Mouse (Mus musculus) lung, embryonic 16.5 days (tissue): ENCODE results near the gene Nudt5. TPM values are rescaled to one million over a fixed set of nuclear protein-coding genes. Genes with fewer than 3 reads are reported as not detected.
"Not testable (repeated sequence)": the region's sequence is repeated elsewhere in the genome, so short reads cannot be mapped to it uniquely, and the experiment has no call there.

ENCODE experiments used
- ATAC-seq: fragments of 200-750 bp; cut with Nextera tagmentation; 2 replicates; pipeline ENCODE4 v1.8.0; 2017; ENCODE audit warnings: low read depth, mild to moderate bottlenecking, moderate library complexity
- H3K27ac ChIP-seq: fragments of 300-500 bp; sonication (generic); 2 replicates; pipeline ENCODE4 v1.5.1; 2014; ENCODE audit warnings: mild to moderate bottlenecking, control low read depth, low read length
- H3K27me3 ChIP-seq: fragments of 300-500 bp; sonication (generic); 2 replicates; pipeline ENCODE4 v1.6.1; 2014; ENCODE audit warnings: low read depth, low read length, mixed read lengths; ENCODE audit not compliant: control insufficient read depth, insufficient read depth
- H3K36me3 ChIP-seq: fragments of 300-500 bp; sonication (generic); 2 replicates; pipeline ENCODE4 v1.6.1; 2014; ENCODE audit warnings: low read length; ENCODE audit not compliant: control insufficient read depth, insufficient read depth
- H3K4me1 ChIP-seq: fragments of 300-500 bp; sonication (generic); replicated peaks from 2 replicates; pipeline ENCODE4 v1.6.1; 2014; ENCODE audit warnings: low read length, mixed read lengths; ENCODE audit not compliant: control insufficient read depth, insufficient read depth
- H3K4me2 ChIP-seq: fragments of 300-500 bp; sonication (generic); 2 replicates; pipeline ENCODE4 v1.6.1; 2014; ENCODE audit warnings: low read depth, low read length, control low read depth
- H3K4me3 ChIP-seq: fragments of 300-500 bp; sonication (generic); 2 replicates; pipeline ENCODE4 v1.5.1; 2014; ENCODE audit warnings: mild to moderate bottlenecking, low read length, control low read depth
- H3K9ac ChIP-seq: fragments of 300-500 bp; sonication (generic); 2 replicates; pipeline ENCODE4 v1.6.1; 2014; ENCODE audit warnings: low read length, control low read depth
- H3K9me3 ChIP-seq: fragments of 300-500 bp; sonication (generic); 2 replicates; pipeline ENCODE4 v1.6.1; 2016; ENCODE audit warnings: low read length; ENCODE audit not compliant: control insufficient read depth
- WGBS: fragments of 180-500 bp; shearing (Covaris S2); extraction: QIAGEN DNeasy Blood & Tissue Kit; methylation state at CpG from one replicate; pipeline ENCODE4 v1.1.7; 2014; 5-methylcytosine and 5-hydroxymethylcytosine counted together
- polyA plus RNA-seq: library from polyadenylated mRNA; unstranded; fragments of >200 nt; fragmentation: Nextera tagmentation; extraction: Ambion mirVana; gene quantifications from 2 replicates; pipeline ENCODE4 v1.2.1, GENCODE M21; 2015

Nudt5 gene
- polyA plus RNA-seq, result 71.7 and 76.0 TPM in 2 replicates

- Histone ChIP-seq H3K9me3 (no peaks in the 10 kb centered on the region), H3K4me1 (peaks cover 7% of the 10 kb centered on the region), H3K4me3 (peak within 1 kb of the TSS; percentile 74), H3K27me3 (no peaks in the 10 kb centered on the region), H3K9ac (peak within 1 kb of the TSS; percentile 87), H3K27ac (peak within 1 kb of the TSS; percentile 85), H3K36me3 (peaks cover 15% of the 10 kb centered on the region), H3K4me2 (peak within 1 kb of the TSS; percentile 63)
- ATAC-seq, result peak; percentile 96
- under 1% methylated on average over 53 of the region's 53 CpGs for WGBS
Measured at GRCm38 (mm10) chr2:5844873-5845631, at the start of gene Nudt5, which contains the start of gene Cdc123. Nudt5 (plus strand) TSS chr2:5845019. Cdc123 (minus strand) TSS chr2:5845164.

DNA sequence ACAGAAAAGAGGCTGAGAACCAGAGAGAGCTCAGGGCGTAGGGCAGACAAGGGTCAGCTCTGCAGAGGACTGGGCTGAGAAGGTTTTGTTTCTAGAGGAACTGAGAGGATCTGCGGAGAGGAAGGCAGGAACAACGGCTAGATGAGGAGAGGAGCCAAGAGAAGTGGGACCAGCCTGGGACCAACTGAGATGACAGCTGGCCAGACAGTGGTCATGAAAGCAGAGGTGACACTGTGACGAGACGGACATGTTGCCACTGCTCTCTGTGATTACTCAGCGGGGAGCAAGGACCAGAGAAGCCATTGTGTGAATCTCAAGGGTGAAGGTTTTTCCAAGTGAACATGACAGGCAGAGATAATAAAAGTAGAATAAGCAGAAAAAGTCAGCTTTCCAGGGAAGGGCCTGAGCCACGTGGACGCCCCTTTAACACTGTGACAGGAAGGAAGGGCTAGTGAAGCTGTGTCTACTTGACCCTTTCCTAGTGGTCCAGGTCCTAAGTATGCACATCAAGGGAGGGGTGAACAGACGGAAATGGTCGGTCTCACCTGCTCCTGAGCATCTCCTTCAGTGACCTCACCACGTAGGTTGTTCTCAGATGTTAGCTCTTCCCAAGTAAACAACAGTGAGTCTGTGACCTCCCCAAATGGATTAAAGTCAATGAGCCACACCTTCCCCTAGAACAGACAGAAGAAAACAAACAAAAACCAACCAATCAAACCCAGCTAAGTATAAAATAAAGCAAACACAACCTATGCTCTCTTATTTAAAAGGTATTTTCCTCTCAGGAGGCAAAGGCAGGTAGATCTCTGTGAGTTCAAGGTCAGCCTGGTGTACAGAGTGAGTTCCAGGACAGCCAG is 46.8 kb upstream of the Nudt5 start:
- Histone ChIP-seq H3K4me3 (no peak overlapping the region), H3K27ac (no peak overlapping the region), H3K4me1 (no peaks in the 10 kb centered on the region), H3K4me2 (no peak overlapping the region), H3K27me3 (no peaks in the 10 kb centered on the region), H3K36me3 (peaks cover 39% of the 10 kb centered on the region), H3K9ac (no peak overlapping the region), H3K9me3 (0 out of 2 replicates have a peak, but pooled peaks cover 2% of the 10 kb centered on the region)
- 60% methylated on average over 11 of the region's 11 CpGs for whole genome bisulfite sequencing
- peak; percentile 79 for ATAC-seq

DNA sequence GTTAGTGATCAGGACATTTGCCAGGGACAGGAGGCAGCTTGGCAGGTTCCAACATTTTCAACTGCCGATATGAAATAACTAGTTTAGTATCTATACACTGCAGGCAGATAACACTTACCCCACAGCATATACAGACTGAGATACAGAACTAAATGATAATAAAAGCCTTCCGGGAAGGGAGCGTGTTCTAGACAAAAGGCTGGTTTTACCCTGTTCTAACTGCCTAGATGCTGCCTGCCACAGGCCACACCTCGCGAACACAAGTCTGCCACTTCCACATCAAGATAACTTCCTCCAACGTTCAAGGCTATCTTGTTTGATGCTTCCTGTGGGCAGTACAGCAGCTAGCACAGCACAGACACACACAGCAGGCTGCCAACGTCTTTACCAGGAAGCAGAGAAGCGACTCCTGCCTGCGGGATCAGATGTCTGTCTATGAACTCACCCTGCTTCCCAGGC is 43.6 kb upstream of the Nudt5 start:
- Histone ChIP-seq H3K9me3 (0 out of 2 replicates have a peak, but pooled peaks cover 2% of the 10 kb centered on the region), H3K4me3 (no peak overlapping the region), H3K36me3 (peaks cover 23% of the 10 kb centered on the region), H3K27me3 (no peaks in the 10 kb centered on the region), H3K27ac (no peak overlapping the region), H3K4me1 (no peaks in the 10 kb centered on the region), H3K9ac (no peak overlapping the region), H3K4me2 (no peak overlapping the region)
- ATAC-seq, result no peak
- 66% methylated on average over 9 of the region's 9 CpGs for WGBS

DNA sequence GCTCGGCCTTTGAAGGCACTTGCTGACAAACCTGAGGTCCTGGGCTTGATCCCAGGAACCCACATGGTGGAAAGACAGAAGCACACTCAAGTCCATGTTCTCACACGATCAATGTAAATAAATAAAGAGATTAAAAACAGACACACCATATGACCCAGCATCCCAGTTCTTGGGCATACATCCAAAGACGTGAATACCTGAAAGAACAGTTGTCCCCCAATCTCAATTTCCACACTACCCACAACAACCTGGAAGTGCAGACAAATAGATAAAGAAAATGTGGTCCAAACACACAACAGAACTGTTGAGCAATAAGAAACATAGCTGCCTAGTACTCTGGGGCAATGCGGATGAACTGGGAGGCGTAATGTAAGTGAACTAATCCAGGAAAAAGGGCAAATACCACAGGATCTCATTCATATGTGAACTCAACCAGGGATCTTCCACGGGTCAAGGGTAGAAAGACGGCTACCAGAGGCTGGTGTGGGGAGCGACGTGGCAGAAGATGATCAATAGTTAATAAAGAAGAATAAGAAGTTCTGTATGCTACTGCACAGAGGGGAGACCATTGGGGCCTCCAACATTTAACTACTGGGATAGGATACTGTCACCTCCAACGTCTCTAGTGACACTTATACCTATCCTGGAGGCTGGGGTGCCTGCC is 42.8 kb upstream of the Nudt5 start:
- WGBS, result 84% methylated on average over 10 of the region's 10 CpGs
- Histone ChIP-seq H3K4me2 (no peak overlapping the region), H3K27me3 (no peaks in the 10 kb centered on the region), H3K27ac (no peak overlapping the region), H3K4me3 (no peak overlapping the region), H3K9ac (no peak overlapping the region), H3K36me3 (peaks cover 24% of the 10 kb centered on the region), H3K9me3 (0 out of 2 replicates have a peak, but pooled peaks cover 2% of the 10 kb centered on the region), H3K4me1 (no peaks in the 10 kb centered on the region)
- ATAC-seq, result no peak

DNA sequence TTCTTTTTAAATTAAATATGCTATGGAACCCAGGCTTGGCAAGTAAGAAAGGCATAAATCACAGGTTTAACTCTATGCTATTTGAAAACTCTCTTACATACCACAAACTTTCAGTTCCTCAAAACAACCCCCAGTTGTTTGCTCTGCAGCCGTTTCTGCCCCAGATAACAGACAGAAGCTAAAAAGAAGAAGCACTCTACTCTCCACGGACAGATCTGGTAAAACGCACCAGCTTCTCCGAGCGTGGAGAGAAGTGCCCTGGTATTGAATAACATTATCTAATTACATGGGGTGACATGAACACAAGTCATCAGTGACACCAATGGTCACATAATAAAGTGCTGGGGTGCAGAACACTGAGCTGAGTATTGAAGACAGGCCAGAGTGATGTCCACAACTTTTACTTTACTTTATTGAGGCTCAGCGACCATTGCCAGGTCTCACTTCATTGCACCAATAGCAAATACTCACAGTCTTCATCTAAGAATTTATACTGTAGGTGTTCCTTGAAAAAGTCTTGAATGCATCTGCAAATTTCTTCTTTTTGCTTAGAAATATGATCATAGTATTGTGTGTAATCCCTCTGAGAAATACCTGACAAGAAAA is 40.3 kb upstream of the Nudt5 start:
- Histone ChIP-seq H3K4me3 (no peak overlapping the region), H3K4me2 (no peak overlapping the region), H3K27ac (no peak overlapping the region), H3K36me3 (peaks cover 18% of the 10 kb centered on the region), H3K9me3 (0 out of 2 replicates have a peak, but pooled peaks cover 2% of the 10 kb centered on the region), H3K4me1 (no peaks in the 10 kb centered on the region), H3K9ac (no peak overlapping the region), H3K27me3 (no peaks in the 10 kb centered on the region)
- ATAC-seq, result no peak
- 86% methylated on average over 6 of the region's 6 CpGs for WGBS

GRCm38 (mm10) chr2:5805228-5805627 is 39.6 kb upstream of the Nudt5 start:
- no peak overlapping the region for H3K9ac ChIP-seq
- ATAC-seq, result no peak
- H3K27me3 ChIP-seq, result no peaks in the 10 kb centered on the region
- WGBS, result 84% methylated on average over 7 of the region's 7 CpGs
- no peak overlapping the region for H3K27ac ChIP-seq
- H3K4me1 ChIP-seq, result no peaks in the 10 kb centered on the region
- no peaks in the 10 kb centered on the region for H3K9me3 ChIP-seq
- H3K36me3 ChIP-seq, result peaks cover 16% of the 10 kb centered on the region
- H3K4me2 ChIP-seq, result no peak overlapping the region
- H3K4me3 ChIP-seq, result no peak overlapping the region

- not testable (repeated sequence) for H3K9ac ChIP-seq, H3K4me2 ChIP-seq, H3K27me3 ChIP-seq, H3K4me1 ChIP-seq, ATAC-seq, H3K27ac ChIP-seq, H3K4me3 ChIP-seq, H3K9me3 ChIP-seq
- peaks cover 17% of the 10 kb centered on the region for H3K36me3 ChIP-seq
- WGBS, result 78% methylated on average over 3 of the region's 3 CpGs
Measured at GRCm38 (mm10) chr2:5806201-5806600, 38.6 kb upstream of the Nudt5 start.

GRCm38 (mm10) chr2:5810036-5810718 is 34.6 kb upstream of the Nudt5 start:
- Histone ChIP-seq H3K9me3 (no peaks in the 10 kb centered on the region), H3K27me3 (no peaks in the 10 kb centered on the region), H3K9ac (no peak overlapping the region), H3K4me1 (no peaks in the 10 kb centered on the region), H3K27ac (no peak overlapping the region), H3K36me3 (peaks cover 16% of the 10 kb centered on the region), H3K4me3 (no peak overlapping the region), H3K4me2 (no peak overlapping the region)
- ATAC-seq, result no peak
- 93% methylated on average over 5 of the region's 5 CpGs for WGBS
